Mouse (Mus musculus): ENCODE results near the gene Oprl1. TPM values are rescaled to one million over a fixed set of nuclear protein-coding genes. Genes with fewer than 3 reads are reported as not detected.

The Oprl1 gene
- polyA plus RNA-seq, 1 experiment from 2014 or later: 1.7 TPM

- Histone ChIP-seq H3K4me1 (replicated peaks) (peaks cover 14% of the 10 kb centered on the region; the same call in 1 of the 2 replicates), H3K27me3 (replicated peaks) (peaks cover 5% of the 10 kb centered on the region; the same call in 1 of the 2 replicates), H3K4me2 (replicated peaks) (peak within 1 kb of the TSS; percentile 93), H3K36me3 (no peaks in the 10 kb centered on the region), H3K4me3 (replicated peaks) (peak within 1 kb of the TSS; percentile 71), H3K9ac (peak within 1 kb of the TSS; percentile 83), H3K27ac (peak within 1 kb of the TSS; percentile 38; the same call in 1 of the 2 replicates), H3K9me3 (no peaks in the 10 kb centered on the region)
- WGBS: under 1% methylated on average over 56 of the region's 69 CpGs
- peak; percentile 70 for ATAC-seq
These were observed 34.7 kb upstream of the Oprl1 start, which contains the start of gene Tcea2 for GRCm38 (mm10) chr2:181679951-181680715. Gene Tcea2, plus strand, starts transcription at chr2:181680310.

- H3K27me3 ChIP-seq (replicated peaks): peaks cover 5% of the 10 kb centered on the region; the same call in 1 of the 2 replicates
- H3K4me1 ChIP-seq (replicated peaks): peaks cover 10% of the 10 kb centered on the region; the same call in 1 of the 2 replicates
- H3K4me3 ChIP-seq (replicated peaks): peak overlapping the region; percentile 71
- peak overlapping the region; percentile 83 for H3K9ac ChIP-seq
- peak overlapping the region; percentile 93 for H3K4me2 ChIP-seq (replicated peaks)
- no peaks in the 10 kb centered on the region for H3K36me3 ChIP-seq
- 14% methylated on average over 7 of the region's 7 CpGs for WGBS
- ATAC-seq: peak; percentile 29
- no peaks in the 10 kb centered on the region for H3K9me3 ChIP-seq
- H3K27ac ChIP-seq: peak overlapping the region; percentile 38; the same call in 1 of the 2 replicates
These were observed 34.1 kb upstream of the Oprl1 start for GRCm38 (mm10) chr2:181680716-181681117.

- H3K4me1 ChIP-seq (replicated peaks): peaks cover 9% of the 10 kb centered on the region; the same call in 1 of the 2 replicates
- no peak overlapping the region for H3K9ac ChIP-seq
- no peak for ATAC-seq
- H3K36me3 ChIP-seq: no peaks in the 10 kb centered on the region; the same call in 1 of the 2 replicates
- WGBS: 67% methylated on average over 1 of the region's 1 CpGs
- no peaks in the 10 kb centered on the region for H3K9me3 ChIP-seq
- H3K27ac ChIP-seq: no peak overlapping the region
- no peak overlapping the region for H3K4me2 ChIP-seq (replicated peaks)
- no peak overlapping the region for H3K4me3 ChIP-seq (replicated peaks)
- H3K27me3 ChIP-seq (replicated peaks): peaks cover 5% of the 10 kb centered on the region; the same call in 1 of the 2 replicates
These were observed 32.8 kb upstream of the Oprl1 start for GRCm38 (mm10) chr2:181681978-181682377.

GRCm38 (mm10) chr2:181683381-181683780 lies 31.4 kb upstream of the Oprl1 start:
- Histone ChIP-seq H3K9ac (no peak overlapping the region), H3K4me3 (replicated peaks) (no peak overlapping the region), H3K36me3 (no peaks in the 10 kb centered on the region; the same call in 1 of the 2 replicates), H3K27ac (no peak overlapping the region), H3K4me2 (replicated peaks) (no peak overlapping the region), H3K9me3 (no peaks in the 10 kb centered on the region), H3K4me1 (replicated peaks) (peaks cover 9% of the 10 kb centered on the region; the same call in 1 of the 2 replicates), H3K27me3 (replicated peaks) (0 out of 2 replicates have a peak, but pooled peaks cover 5% of the 10 kb centered on the region)
- no peak for ATAC-seq
- WGBS: 65% methylated on average over 4 of the region's 4 CpGs

GRCm38 (mm10) chr2:181684713-181685112 lies 30.1 kb upstream of the Oprl1 start:
- no peak for ATAC-seq
- Histone ChIP-seq H3K27me3 (replicated peaks) (0 out of 2 replicates have a peak, but pooled peaks cover 5% of the 10 kb centered on the region), H3K4me2 (replicated peaks) (no peak overlapping the region), H3K4me1 (replicated peaks) (peaks cover 5% of the 10 kb centered on the region; the same call in 1 of the 2 replicates), H3K9me3 (no peaks in the 10 kb centered on the region), H3K27ac (no peak overlapping the region), H3K9ac (no peak overlapping the region), H3K36me3 (no peaks in the 10 kb centered on the region; the same call in 1 of the 2 replicates), H3K4me3 (replicated peaks) (no peak overlapping the region)
- WGBS: 73% methylated on average over 1 of the region's 1 CpGs

- no peak overlapping the region for H3K4me3 ChIP-seq (replicated peaks)
- H3K9me3 ChIP-seq: no peaks in the 10 kb centered on the region
- H3K4me1 ChIP-seq (replicated peaks): peaks cover 4% of the 10 kb centered on the region
- H3K9ac ChIP-seq: no peak overlapping the region
- H3K4me2 ChIP-seq (replicated peaks): no peak overlapping the region
- no peaks in the 10 kb centered on the region; the same call in 1 of the 2 replicates for H3K36me3 ChIP-seq
- 0 out of 2 replicates have a peak, but pooled peaks cover 3% of the 10 kb centered on the region for H3K27me3 ChIP-seq (replicated peaks)
- H3K27ac ChIP-seq: no peak overlapping the region
- no peak for ATAC-seq
- 90% methylated on average over 4 of the region's 4 CpGs for WGBS
These were observed 29.1 kb upstream of the Oprl1 start for GRCm38 (mm10) chr2:181685686-181686085.

- H3K4me2 ChIP-seq (replicated peaks): no peak overlapping the region
- peaks cover 2% of the 10 kb centered on the region for H3K4me1 ChIP-seq (replicated peaks)
- no peak for ATAC-seq
- H3K36me3 ChIP-seq: no peaks in the 10 kb centered on the region; the same call in 1 of the 2 replicates
- H3K27ac ChIP-seq: no peak overlapping the region
- 93% methylated on average over 8 of the region's 8 CpGs for WGBS
- no peaks in the 10 kb centered on the region for H3K27me3 ChIP-seq (replicated peaks)
- no peak overlapping the region for H3K4me3 ChIP-seq (replicated peaks)
- H3K9ac ChIP-seq: no peak overlapping the region
- H3K9me3 ChIP-seq: no peaks in the 10 kb centered on the region
These were observed 27.2 kb upstream of the Oprl1 start for GRCm38 (mm10) chr2:181687586-181687985.

GRCm38 (mm10) chr2:181689466-181690160 lies 25.2 kb upstream of the Oprl1 start:
- H3K4me3 ChIP-seq (replicated peaks): no peak overlapping the region
- no peaks in the 10 kb centered on the region for H3K9me3 ChIP-seq
- H3K9ac ChIP-seq: no peak overlapping the region
- no peak overlapping the region for H3K4me2 ChIP-seq (replicated peaks)
- H3K4me1 ChIP-seq (replicated peaks): peaks cover 8% of the 10 kb centered on the region
- no peaks in the 10 kb centered on the region; the same call in 1 of the 2 replicates for H3K36me3 ChIP-seq
- WGBS: 88% methylated on average over 10 of the region's 10 CpGs
- no peak for ATAC-seq
- H3K27ac ChIP-seq: no peak overlapping the region
- no peaks in the 10 kb centered on the region for H3K27me3 ChIP-seq (replicated peaks)

GRCm38 (mm10) chr2:181691083-181691482 lies 23.7 kb upstream of the Oprl1 start:
- ATAC-seq: no peak
- Histone ChIP-seq H3K27ac (no peak overlapping the region), H3K27me3 (replicated peaks) (no peaks in the 10 kb centered on the region), H3K4me2 (replicated peaks) (no peak overlapping the region), H3K9ac (no peak overlapping the region), H3K4me1 (replicated peaks) (peaks cover 8% of the 10 kb centered on the region), H3K9me3 (no peaks in the 10 kb centered on the region), H3K4me3 (replicated peaks) (0 out of 2 replicates have a peak overlapping the region, but pooled peaks have one; percentile 3), H3K36me3 (no peaks in the 10 kb centered on the region; the same call in 1 of the 2 replicates)
- WGBS: 86% methylated on average over 6 of the region's 6 CpGs

- Histone ChIP-seq H3K27ac (no peak overlapping the region), H3K4me2 (replicated peaks) (no peak overlapping the region), H3K27me3 (replicated peaks) (no peaks in the 10 kb centered on the region), H3K4me3 (replicated peaks) (0 out of 2 replicates have a peak overlapping the region, but pooled peaks have one; percentile 3), H3K36me3 (no peaks in the 10 kb centered on the region; the same call in 1 of the 2 replicates), H3K9ac (no peak overlapping the region), H3K9me3 (no peaks in the 10 kb centered on the region), H3K4me1 (replicated peaks) (peaks cover 8% of the 10 kb centered on the region)
- 77% methylated on average over 4 of the region's 4 CpGs for WGBS
- ATAC-seq: no peak
These were observed 23.2 kb upstream of the Oprl1 start for GRCm38 (mm10) chr2:181691571-181691970.

- no peak overlapping the region for H3K9ac ChIP-seq
- ATAC-seq: no peak
- H3K9me3 ChIP-seq: no peaks in the 10 kb centered on the region
- no peak overlapping the region for H3K27ac ChIP-seq
- no peaks in the 10 kb centered on the region for H3K36me3 ChIP-seq
- H3K4me1 ChIP-seq (replicated peaks): peaks cover 8% of the 10 kb centered on the region
- H3K4me3 ChIP-seq (replicated peaks): 0 out of 2 replicates have a peak overlapping the region, but pooled peaks have one; percentile 65
- WGBS: 94% methylated on average over 3 of the region's 3 CpGs
- peak overlapping the region; percentile 95; the same call in 1 of the 2 replicates for H3K4me2 ChIP-seq (replicated peaks)
- H3K27me3 ChIP-seq (replicated peaks): no peaks in the 10 kb centered on the region
These were observed 22.5 kb upstream of the Oprl1 start for GRCm38 (mm10) chr2:181692304-181692703.
